Mouse (Mus musculus): ENCODE measurements at regions not wholly inside any gene's neighbourhood (a gene's known extent, or its start where the extent isn't known, plus 50 kb on each side); places are given as distances from the start of the nearest gene placed in this dataset. TPM values are rescaled to one million over a fixed set of nuclear protein-coding genes. Genes with fewer than 3 reads are reported as not detected.

Small RNA genes in the stretch of these regions (microRNA-seq; reads per million reads assigned to microRNA genes)
- gene Gm25442: not detected

Measured in midbrain, embryonic 11.5 days (tissue).